Mouse (Mus musculus) kidney, adult 11 months (tissue): ENCODE data around the gene 2510039O18Rik.

Experiments
- DNase-seq: peaks from one replicate; pipeline ENCODE4 v3.0.0; 2022

Gene 2510039O18Rik

DNA sequence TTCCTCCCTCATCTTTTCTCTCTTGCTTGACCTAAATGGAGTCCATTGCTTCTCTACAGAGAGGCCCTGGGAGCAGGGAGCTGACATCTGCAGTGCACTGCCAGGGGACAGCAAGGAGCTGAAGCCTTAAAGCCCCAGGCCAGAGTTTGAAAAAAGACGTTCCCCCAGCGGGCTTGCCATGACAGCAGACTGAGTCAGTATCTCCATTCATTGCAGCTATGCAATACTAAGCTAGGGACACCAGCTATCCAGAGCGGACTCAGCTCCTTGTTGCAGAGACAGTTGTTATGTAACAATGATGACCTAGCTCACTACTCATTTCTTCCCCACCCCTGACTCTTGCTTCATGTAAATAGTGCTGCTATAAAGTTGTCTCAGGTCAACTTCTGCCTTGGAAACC, 54.6 kb downstream of the 2510039O18Rik start:
- DNase-seq, result no peak
